Mouse (Mus musculus) bone marrow macrophage, adult 2 months (primary cell): ENCODE measurements around the gene Ipo5.

Experiments used
- CTCF ChIP-seq: IDR thresholded peaks from 2 replicates; pipeline ENCODE4 v1.5.1; 2012; ENCODE audit warnings: low read depth, mild to moderate bottlenecking, low read length, moderate library complexity
- POLR2A ChIP-seq: IDR thresholded peaks from 2 replicates; pipeline ENCODE4 v1.6.1; 2012; ENCODE audit warnings: mild to moderate bottlenecking, low read depth, low read length, borderline replicate concordance

- TF ChIP-seq CTCF (no peak), POLR2A (no peak)
Observed at GRCm38 (mm10) chr14:120942803-120943202, 31.8 kb downstream of the Ipo5 start.
